Mouse (Mus musculus): ENCODE data around the gene Ntf3. TPM values are rescaled to one million over a fixed set of nuclear protein-coding genes. Genes with fewer than 3 reads are reported as not detected.

The Ntf3 gene
- total RNA-seq, 2 experiments from 2014 or later = 12.5 to 14.0 TPM

- peak overlapping the region; percentile 81 for H3K27ac ChIP-seq
- no peak for TF ChIP-seq CTCF (conservative IDR thresholded peaks at IDR 0.05)
- no peak overlapping the region for H3K4me3 ChIP-seq
- no peak for DNase-seq (ENCODE audit: low spot score in 2 of 2)
Measured at GRCm38 (mm10) chr6:126142741-126143140, 24.0 kb downstream of the Ntf3 start.

- H3K4me3 ChIP-seq = no peak overlapping the region
- H3K27ac ChIP-seq = peak overlapping the region; percentile 81
- no peak for TF ChIP-seq CTCF (conservative IDR thresholded peaks at IDR 0.05)
- no peak for DNase-seq (ENCODE audit: low spot score in 2 of 2)
Measured at GRCm38 (mm10) chr6:126142021-126142554, 24.6 kb downstream of the Ntf3 start.

DNA sequence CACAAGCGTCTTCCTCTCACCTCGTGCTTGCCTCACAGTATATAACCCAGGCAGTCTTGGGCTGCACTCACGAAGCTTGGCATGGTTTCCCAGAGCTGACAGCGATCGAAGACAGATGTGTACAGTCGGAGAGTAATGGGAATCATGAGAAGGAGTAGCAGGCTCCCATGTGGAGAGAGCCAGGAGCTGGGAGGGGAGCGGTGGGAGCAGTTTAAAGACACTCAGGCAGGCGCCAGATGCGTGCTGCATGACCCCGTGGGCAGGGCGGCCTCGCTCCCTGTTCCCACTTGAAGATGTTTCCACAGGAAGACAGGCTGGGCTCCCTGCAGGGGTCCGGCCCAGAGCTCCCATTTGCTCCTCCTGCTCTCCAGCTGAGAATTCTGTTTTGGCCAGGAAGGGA lies 25.2 kb downstream of the Ntf3 start:
- Histone ChIP-seq H3K4me3 (no peak overlapping the region), H3K27ac (peak overlapping the region; percentile 81)
- TF ChIP-seq CTCF (conservative IDR thresholded peaks at IDR 0.05) = no peak
- no peak for DNase-seq (ENCODE audit: low spot score in 2 of 2)

GRCm38 (mm10) chr6:126140961-126141360 lies 25.7 kb downstream of the Ntf3 start:
- Histone ChIP-seq H3K27ac (no peak overlapping the region), H3K4me3 (no peak overlapping the region)
- DNase-seq (ENCODE audit: low spot score in 2 of 2) = no peak
- TF ChIP-seq CTCF (conservative IDR thresholded peaks at IDR 0.05) = no peak

GRCm38 (mm10) chr6:126140416-126140815 lies 26.3 kb downstream of the Ntf3 start:
- DNase-seq (ENCODE audit: low spot score in 2 of 2) = no peak
- Histone ChIP-seq H3K4me3 (no peak overlapping the region), H3K27ac (no peak overlapping the region)
- no peak for TF ChIP-seq CTCF (conservative IDR thresholded peaks at IDR 0.05)

DNA sequence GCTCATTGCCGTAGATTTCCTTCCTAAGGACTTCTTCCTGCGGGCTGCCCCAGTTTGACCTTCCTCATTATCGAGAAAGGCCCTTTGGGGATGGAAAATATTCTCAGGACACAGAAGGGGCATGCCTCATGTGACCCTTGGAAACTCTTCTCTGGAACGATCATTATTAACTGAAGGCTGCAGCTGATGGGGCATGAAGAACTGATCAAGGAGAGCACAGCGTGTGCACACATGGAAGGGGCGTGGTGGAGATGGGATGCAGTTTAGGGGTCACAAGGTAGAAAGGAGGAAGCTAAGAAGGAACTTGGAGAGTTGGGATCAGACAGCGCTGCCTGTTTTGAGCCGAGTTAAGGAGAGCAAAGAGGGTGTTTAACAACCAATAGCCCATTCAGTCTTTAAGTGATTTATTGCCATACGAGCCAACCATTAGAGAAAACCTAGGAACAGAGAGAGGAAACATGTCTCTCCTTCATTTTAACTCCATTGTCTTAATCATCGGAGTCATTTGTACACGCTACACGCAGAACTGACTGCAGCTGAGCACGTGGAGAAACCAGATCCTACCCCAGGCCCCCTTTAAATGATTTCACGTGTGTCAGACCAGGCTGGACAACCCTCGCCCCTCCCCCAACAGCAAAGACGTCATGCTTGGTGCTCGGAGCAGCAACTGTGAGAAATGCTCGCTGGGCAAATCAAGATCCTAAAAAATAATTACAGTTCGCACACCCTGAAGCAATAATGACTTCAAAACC lies 32.4 kb downstream of the Ntf3 start:
- no peak overlapping the region for H3K27ac ChIP-seq
- H3K4me3 ChIP-seq = no peak overlapping the region
- no peak for TF ChIP-seq CTCF (conservative IDR thresholded peaks at IDR 0.05)
- DNase-seq (ENCODE audit: low spot score in 2 of 2) = no peak

DNA sequence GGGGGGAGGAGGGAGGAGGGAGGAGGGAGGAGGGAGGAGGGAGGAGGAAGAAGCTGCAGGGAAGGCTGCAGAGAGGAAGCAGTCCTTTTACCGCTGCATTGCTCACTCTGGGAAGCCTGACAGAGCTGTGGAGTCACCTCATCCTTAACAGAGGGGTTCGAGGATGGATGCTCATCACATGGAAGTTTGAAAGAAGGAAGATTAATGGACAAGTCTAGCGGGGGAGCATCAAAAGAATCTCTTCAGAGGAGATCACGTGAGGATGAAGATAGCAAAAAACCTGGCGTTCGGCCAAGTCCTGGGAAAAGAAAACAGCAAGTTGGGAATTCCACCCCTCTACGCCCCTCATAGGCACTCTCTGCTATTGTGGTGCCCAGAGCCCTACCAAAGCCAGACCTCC lies 38.5 kb downstream of the Ntf3 start:
- Histone ChIP-seq H3K27ac (no peak overlapping the region), H3K4me3 (no peak overlapping the region)
- DNase-seq (ENCODE audit: low spot score in 2 of 2) = no peak
- TF ChIP-seq CTCF (conservative IDR thresholded peaks at IDR 0.05) = no peak

- H3K27ac ChIP-seq = no peak overlapping the region
- H3K4me3 ChIP-seq = no peak overlapping the region
- DNase-seq (ENCODE audit: low spot score in 2 of 2) = no peak
- TF ChIP-seq CTCF (conservative IDR thresholded peaks at IDR 0.05) = no peak
Measured at GRCm38 (mm10) chr6:126118247-126118646, 48.5 kb downstream of the Ntf3 start.

- Histone ChIP-seq H3K4me3 (no peak overlapping the region), H3K27ac (no peak overlapping the region)
- TF ChIP-seq CTCF (conservative IDR thresholded peaks at IDR 0.05) = no peak
- DNase-seq (ENCODE audit: low spot score in 2 of 2) = no peak
Measured at GRCm38 (mm10) chr6:126117191-126117590, 49.5 kb downstream of the Ntf3 start.

GRCm38 (mm10) chr6:126114934-126115633 lies 51.6 kb downstream of the Ntf3 start:
- Histone ChIP-seq H3K4me3 (no peak overlapping the region), H3K27ac (no peak overlapping the region)
- no peak for TF ChIP-seq CTCF (conservative IDR thresholded peaks at IDR 0.05)
- DNase-seq (ENCODE audit: low spot score in 2 of 2) = no peak

GRCm38 (mm10) chr6:126110892-126111835 lies 55.5 kb downstream of the Ntf3 start:
- Histone ChIP-seq H3K27ac (peak overlapping the region; percentile 49), H3K4me3 (no peak overlapping the region)
- peak in 1 of 2 experiments; percentile 16 for DNase-seq (ENCODE audit: low spot score in 2 of 2)
- TF ChIP-seq CTCF (conservative IDR thresholded peaks at IDR 0.05) = no peak

DNA sequence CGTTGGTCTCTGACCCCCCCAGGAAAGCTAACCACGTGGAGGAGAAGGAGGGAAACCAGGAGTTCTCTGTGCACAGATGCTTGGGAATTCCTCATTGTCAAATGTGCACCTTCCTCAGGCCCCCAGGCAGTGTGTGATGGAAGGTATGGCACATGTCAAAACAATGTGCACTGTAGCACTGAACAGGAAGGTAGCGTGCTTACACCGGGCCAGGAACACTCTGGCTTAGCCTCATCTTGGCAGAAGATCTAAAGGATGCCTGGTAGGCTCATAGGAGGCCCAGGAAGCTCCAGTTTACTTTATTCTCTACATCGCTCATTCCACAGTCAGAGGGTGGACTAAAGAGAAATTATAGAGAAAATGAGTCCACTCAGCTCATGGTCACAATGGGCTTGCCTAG lies 57.5 kb downstream of the Ntf3 start:
- DNase-seq (ENCODE audit: low spot score in 2 of 2) = no peak
- no peak overlapping the region for H3K4me3 ChIP-seq
- no peak for TF ChIP-seq CTCF (conservative IDR thresholded peaks at IDR 0.05)
- H3K27ac ChIP-seq = no peak overlapping the region

DNA sequence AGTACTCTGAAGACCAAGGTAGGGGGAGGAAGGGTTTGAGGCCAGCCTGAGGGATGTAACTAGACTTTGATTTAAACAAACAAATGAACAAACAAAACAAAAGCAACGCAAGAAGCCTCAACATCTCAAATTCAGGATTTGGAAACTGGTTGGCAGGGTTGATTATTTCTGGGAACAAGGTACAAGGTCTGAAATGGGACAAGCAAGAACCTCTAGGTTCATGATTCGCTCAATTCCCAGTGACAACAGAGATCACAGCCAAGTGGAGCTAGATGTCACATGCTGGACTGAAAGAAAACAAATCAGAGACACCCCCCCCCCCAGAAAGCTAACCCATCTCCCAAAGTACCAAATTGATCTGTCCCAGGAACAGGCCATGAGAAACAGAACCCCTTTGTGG lies 57.9 kb downstream of the Ntf3 start:
- H3K4me3 ChIP-seq = no peak overlapping the region
- no peak for TF ChIP-seq CTCF (conservative IDR thresholded peaks at IDR 0.05)
- H3K27ac ChIP-seq = no peak overlapping the region
- DNase-seq (ENCODE audit: low spot score in 2 of 2) = no peak

Data from layer of hippocampus, adult 2 months (tissue).